Mouse (Mus musculus): ENCODE data around the gene Tbxas1. TPM values are rescaled to one million over a fixed set of nuclear protein-coding genes. Genes with fewer than 3 reads are reported as not detected.

Gene Tbxas1
- polyA plus RNA-seq, 1 experiment from 2014 or later = 3.4 TPM

- no peak for DNase-seq
Measured at GRCm38 (mm10) chr6:38921095-38921809, 46.0 kb downstream of the Tbxas1 start.

GRCm38 (mm10) chr6:38921810-38922116 is 46.6 kb downstream of the Tbxas1 start:
- H3K9me3 ChIP-seq (ENCODE audit: low read depth, low read length) = no peaks in the 10 kb centered on the region
- no peak overlapping the region for H3K4me2 ChIP-seq
- DNase-seq (no peak), ATAC-seq (ENCODE audit: insufficient read depth) (no peak)
- peak overlapping the region; percentile 39; the same call in 1 of the 2 replicates for H3K27ac ChIP-seq (ENCODE audit: low read depth)
- no peak for TF ChIP-seq CTCF (IDR thresholded peaks at IDR 0.05; ENCODE audit: low read depth)
- H3K36me3 ChIP-seq (ENCODE audit: insufficient read depth) = no peaks in the 10 kb centered on the region
- no peaks in the 10 kb centered on the region for H3K27me3 ChIP-seq (ENCODE audit: insufficient read depth, low read length)
- no peak overlapping the region for H3K9ac ChIP-seq
- no peak overlapping the region for H3K4me3 ChIP-seq (ENCODE audit: low read depth, low read length)
- 0 out of 2 replicates have a peak, but pooled peaks cover 7% of the 10 kb centered on the region for H3K4me1 ChIP-seq (ENCODE audit: insufficient read depth)
- 71% methylated on average over 8 of the region's 8 CpGs for WGBS

More at GRCm38 (mm10) chr6:38921095-38921809, 46.0 kb downstream of the Tbxas1 start:
- peak; percentile 11; the same call in 1 of the 2 replicates for ATAC-seq (ENCODE audit: insufficient read depth)
- no peak for TF ChIP-seq CTCF (IDR thresholded peaks at IDR 0.05; ENCODE audit: low read depth)
- Histone ChIP-seq H3K36me3 (ENCODE audit: insufficient read depth) (no peaks in the 10 kb centered on the region), H3K4me1 (ENCODE audit: insufficient read depth) (0 out of 2 replicates have a peak, but pooled peaks cover 7% of the 10 kb centered on the region), H3K27ac (ENCODE audit: low read depth) (peak overlapping the region; percentile 6; the same call in 1 of the 2 replicates), H3K4me3 (ENCODE audit: low read depth, low read length) (no peak overlapping the region), H3K27me3 (ENCODE audit: insufficient read depth, low read length) (no peaks in the 10 kb centered on the region), H3K9ac (no peak overlapping the region), H3K9me3 (ENCODE audit: low read depth, low read length) (no peaks in the 10 kb centered on the region), H3K4me2 (no peak overlapping the region)
- WGBS = 40% methylated on average over 17 of the region's 17 CpGs

DNA sequence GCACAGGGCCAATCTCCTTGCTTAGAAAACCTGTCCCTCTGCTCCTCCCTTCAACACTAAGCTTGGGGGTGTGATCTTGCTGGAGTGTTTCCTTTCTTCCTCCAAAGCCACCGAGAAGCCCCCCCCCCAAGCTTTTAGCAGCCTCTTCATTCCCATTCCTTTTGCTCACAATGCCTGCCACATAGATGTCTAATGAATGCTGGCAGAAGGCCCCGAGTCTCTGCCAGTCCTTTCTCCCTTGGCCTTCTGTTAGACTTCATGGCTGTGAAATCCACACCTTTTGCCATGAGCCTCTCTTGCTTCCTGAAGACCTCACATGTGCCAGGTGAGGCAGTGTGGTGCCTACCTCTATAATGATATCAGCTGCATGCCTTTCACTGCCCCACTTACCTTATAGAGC is 47.3 kb downstream of the Tbxas1 start:
- ATAC-seq (ENCODE audit: insufficient read depth) = no peak
- Histone ChIP-seq H3K4me2 (no peak overlapping the region), H3K27ac (ENCODE audit: low read depth) (peak overlapping the region; percentile 39), H3K36me3 (ENCODE audit: insufficient read depth) (no peaks in the 10 kb centered on the region), H3K4me3 (ENCODE audit: low read depth, low read length) (no peak overlapping the region), H3K9ac (no peak overlapping the region), H3K9me3 (ENCODE audit: low read depth, low read length) (no peaks in the 10 kb centered on the region), H3K27me3 (ENCODE audit: insufficient read depth, low read length) (no peaks in the 10 kb centered on the region), H3K4me1 (ENCODE audit: insufficient read depth) (0 out of 2 replicates have a peak, but pooled peaks cover 7% of the 10 kb centered on the region)
- DNase-seq = no peak
- TF ChIP-seq CTCF (IDR thresholded peaks at IDR 0.05; ENCODE audit: low read depth) = no peak
- 43% methylated on average over 2 of the region's 2 CpGs for WGBS

- H3K9ac ChIP-seq = no peak overlapping the region
- no peaks in the 10 kb centered on the region for H3K27me3 ChIP-seq (ENCODE audit: insufficient read depth, low read length)
- ATAC-seq (ENCODE audit: insufficient read depth) = no peak
- WGBS = 62% methylated on average over 4 of the region's 4 CpGs
- no peak overlapping the region for H3K4me3 ChIP-seq (ENCODE audit: low read depth, low read length)
- peak overlapping the region; percentile 63 for H3K27ac ChIP-seq (ENCODE audit: low read depth)
- no peak overlapping the region; the same call in 1 of the 2 replicates for H3K4me2 ChIP-seq
- no peaks in the 10 kb centered on the region for H3K9me3 ChIP-seq (ENCODE audit: low read depth, low read length)
- H3K4me1 ChIP-seq (ENCODE audit: insufficient read depth) = 0 out of 2 replicates have a peak, but pooled peaks cover 7% of the 10 kb centered on the region
- H3K36me3 ChIP-seq (ENCODE audit: insufficient read depth) = no peaks in the 10 kb centered on the region
- no peak for TF ChIP-seq CTCF (IDR thresholded peaks at IDR 0.05; ENCODE audit: low read depth)
- no peak for DNase-seq
Measured at GRCm38 (mm10) chr6:38923450-38923849, 48.2 kb downstream of the Tbxas1 start.

- peak; percentile 31 for DNase-seq
- Histone ChIP-seq H3K4me1 (ENCODE audit: insufficient read depth) (no peaks in the 10 kb centered on the region), H3K9ac (no peak overlapping the region), H3K27me3 (ENCODE audit: insufficient read depth, low read length) (no peaks in the 10 kb centered on the region), H3K4me3 (ENCODE audit: low read depth, low read length) (no peak overlapping the region), H3K36me3 (ENCODE audit: insufficient read depth) (no peaks in the 10 kb centered on the region), H3K9me3 (ENCODE audit: low read depth, low read length) (no peaks in the 10 kb centered on the region), H3K4me2 (no peak overlapping the region; the same call in 1 of the 2 replicates), H3K27ac (ENCODE audit: low read depth) (peak overlapping the region; percentile 63)
- peak; percentile 58 for ATAC-seq (ENCODE audit: insufficient read depth)
- WGBS = 71% methylated on average over 18 of the region's 18 CpGs
- no peak for TF ChIP-seq CTCF (IDR thresholded peaks at IDR 0.05; ENCODE audit: low read depth)
Measured at GRCm38 (mm10) chr6:38923870-38924817, 48.9 kb downstream of the Tbxas1 start.

DNA sequence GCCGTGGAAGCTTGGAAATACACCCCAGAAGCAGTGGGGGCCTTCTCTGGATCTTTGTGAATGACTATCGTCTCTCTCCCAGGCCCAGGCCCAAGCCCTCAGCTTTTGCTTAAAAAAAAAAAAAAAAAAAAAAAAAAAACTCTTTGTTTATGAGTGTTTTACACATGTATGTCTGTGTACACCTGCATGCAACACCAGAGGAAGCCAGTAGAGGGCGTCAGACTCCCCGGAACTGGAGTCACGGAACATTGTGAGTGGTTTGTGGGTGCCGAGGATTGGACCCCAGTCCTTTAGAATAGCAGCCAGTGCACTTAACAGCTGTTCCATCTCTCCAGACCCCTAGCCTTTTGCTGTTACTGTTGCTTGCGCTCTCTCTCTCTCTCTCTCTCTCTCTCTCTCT is 50.5 kb downstream of the Tbxas1 start:
- 59% methylated on average over 7 of the region's 7 CpGs for WGBS
- no peak overlapping the region for H3K4me3 ChIP-seq (ENCODE audit: low read depth, low read length)
- peak; percentile 44 for DNase-seq
- no peak for ATAC-seq (ENCODE audit: insufficient read depth)
- no peak overlapping the region for H3K9ac ChIP-seq
- no peaks in the 10 kb centered on the region for H3K27me3 ChIP-seq (ENCODE audit: insufficient read depth, low read length)
- H3K36me3 ChIP-seq (ENCODE audit: insufficient read depth) = no peaks in the 10 kb centered on the region
- peak overlapping the region; percentile 46 for H3K4me2 ChIP-seq
- peak; percentile 58 for TF ChIP-seq CTCF (IDR thresholded peaks at IDR 0.05; ENCODE audit: low read depth)
- H3K9me3 ChIP-seq (ENCODE audit: low read depth, low read length) = no peaks in the 10 kb centered on the region
- H3K27ac ChIP-seq (ENCODE audit: low read depth) = no peak overlapping the region
- no peaks in the 10 kb centered on the region for H3K4me1 ChIP-seq (ENCODE audit: insufficient read depth)

All from lung, embryonic 14.5 days (tissue).